Mouse (Mus musculus) lung, postnatal 0 days (tissue): ENCODE measurements around the gene Cacna1s. TPM values are rescaled to one million over a fixed set of nuclear protein-coding genes. Genes with fewer than 3 reads are reported as not detected.
A peak's percentile ranks its signal among the peaks of the same experiment; 100 is the strongest.

Experiments
- ATAC-seq: fragments of 200-750 bp; cut with Nextera tagmentation; 2 replicates; pipeline ENCODE4 v1.8.0; 2017; ENCODE audit warnings: moderate library complexity
- DNase-seq: peaks from one replicate; pipeline ENCODE4 v3.0.0-alpha.2; 2016; ENCODE audit warnings: low spot score
- H3K27ac ChIP-seq: fragments of 300-500 bp; sonication (generic); 2 replicates; pipeline ENCODE4 v1.5.1; 2014; ENCODE audit warnings: antibody characterized with exemption, mild to moderate bottlenecking, low read length, mixed read lengths
- H3K27me3 ChIP-seq: fragments of 300-500 bp; sonication (generic); replicated peaks from 2 replicates; pipeline ENCODE4 v1.6.1; 2014; ENCODE audit warnings: low read length, mixed read lengths; ENCODE audit not compliant: insufficient read depth
- H3K36me3 ChIP-seq: fragments of 300-500 bp; sonication (generic); 2 replicates; pipeline ENCODE4 v1.6.1; 2014; ENCODE audit warnings: low read length, mixed read lengths; ENCODE audit not compliant: insufficient read depth
- H3K4me1 ChIP-seq: fragments of 300-500 bp; sonication (generic); 2 replicates; pipeline ENCODE4 v1.6.1; 2014; ENCODE audit warnings: antibody characterized with exemption, low read depth, low read length, mixed read lengths; ENCODE audit not compliant: insufficient read depth
- H3K4me2 ChIP-seq: fragments of 300-500 bp; sonication (generic); replicated peaks from 2 replicates; pipeline ENCODE4 v1.6.1; 2014; ENCODE audit warnings: low read depth, mild to moderate bottlenecking, low read length, moderate library complexity, mixed read lengths
- H3K4me3 ChIP-seq: fragments of 300-500 bp; sonication (generic); 2 replicates; pipeline ENCODE4 v1.5.1; 2014; ENCODE audit warnings: low read depth, low read length
- H3K9ac ChIP-seq: fragments of 300-500 bp; sonication (generic); replicated peaks from 2 replicates; pipeline ENCODE4 v1.6.1; 2014; ENCODE audit warnings: low read depth, mild to moderate bottlenecking
- H3K9me3 ChIP-seq: fragments of 300-500 bp; sonication (generic); 2 replicates; pipeline ENCODE4 v1.6.1; 2016; ENCODE audit warnings: low read length, mixed read lengths
- CTCF ChIP-seq: IDR thresholded peaks from 2 replicates; pipeline ENCODE4 v1.5.1; 2016; ENCODE audit warnings: antibody characterized with exemption, mild to moderate bottlenecking
- EP300 ChIP-seq: IDR thresholded peaks from 2 replicates; pipeline ENCODE4 v1.6.1; 2016; ENCODE audit warnings: antibody characterized with exemption, mild to moderate bottlenecking, control low read depth
- WGBS: fragments of 180-500 bp; shearing (Covaris S2); extraction: QIAGEN DNeasy Blood & Tissue Kit; methylation state at CpG from one replicate; pipeline ENCODE4 v1.1.7; 2014; 5-methylcytosine and 5-hydroxymethylcytosine counted together
- polyA plus RNA-seq: library from polyadenylated mRNA; unstranded; fragments of >200 nt; fragmentation: Nextera tagmentation; extraction: Ambion mirVana; gene quantifications from 2 replicates; pipeline ENCODE4 v1.2.1, GENCODE M21; 2015

The Cacna1s gene
- polyA plus RNA-seq, 1 experiment from 2014 or later, result 1.6 TPM

DNA sequence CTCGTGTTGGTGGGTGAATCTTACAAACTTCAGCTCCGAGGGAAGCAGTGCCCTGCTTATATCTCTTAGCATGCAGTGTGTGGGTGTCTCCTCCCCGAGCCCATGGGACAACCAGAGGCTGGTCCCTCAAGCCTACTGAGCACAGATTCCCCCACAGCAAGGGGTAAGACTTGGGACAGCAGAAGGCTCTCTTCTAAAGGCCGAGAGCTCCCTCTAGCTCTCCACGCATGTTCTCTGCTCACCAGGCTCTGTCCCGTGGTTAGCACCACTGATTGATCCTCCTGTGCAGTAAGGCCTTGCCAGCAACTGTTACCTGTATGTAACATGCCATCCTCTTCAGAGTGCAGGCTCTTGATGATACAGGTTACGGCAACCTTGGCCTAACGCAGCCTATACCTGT is 115.1 kb downstream of the Cacna1s start:
- DNase-seq (peak; percentile 56), ATAC-seq (no peak)
- H3K4me1 ChIP-seq, result no peaks in the 10 kb centered on the region
- WGBS, result 67% methylated on average over 8 of the region's 8 CpGs
- H3K9me3 ChIP-seq, result no peaks in the 10 kb centered on the region
- TF ChIP-seq CTCF (peak; percentile 70), EP300 (no peak)
- no peak overlapping the region for H3K4me2 ChIP-seq
- no peak overlapping the region for H3K4me3 ChIP-seq
- no peaks in the 10 kb centered on the region for H3K27me3 ChIP-seq
- H3K9ac ChIP-seq, result no peak overlapping the region
- H3K36me3 ChIP-seq, result no peaks in the 10 kb centered on the region
- H3K27ac ChIP-seq, result no peak overlapping the region

Other genes with a start within 250 kb of the Cacna1s start
- 4.4 and 6.0 TPM in 2 replicates for gene Lad1, start 234.2 kb upstream of the Cacna1s start, polyA plus RNA-seq
- gene Tnnt2, start 216.4 kb upstream of the Cacna1s start, polyA plus RNA-seq, result 84.6 and 115 TPM in 2 replicates
- 0.02 TPM in 2 replicates for gene Pkp1, start 133.5 kb upstream of the Cacna1s start, polyA plus RNA-seq
- not detected in 2 replicates for gene Igfn1, start 46.4 kb upstream of the Cacna1s start, polyA plus RNA-seq
- gene Tmem9, start 44.6 kb upstream of the Cacna1s start, polyA plus RNA-seq, result 99.1 and 106 TPM in 2 replicates
- not detected in 2 replicates for gene Ascl5, start 1.9 kb upstream of the Cacna1s start, polyA plus RNA-seq
- gene Kif21b, start 78.6 kb downstream of the Cacna1s start, polyA plus RNA-seq, result 0.85 and 0.87 TPM in 2 replicates
- gene Mroh3, start 160.1 kb downstream of the Cacna1s start, polyA plus RNA-seq, result 0.18 TPM in 1 of 2 replicates, not detected in the other
- 8.6 and 10.6 TPM in 2 replicates for gene Inava, start 181.5 kb downstream of the Cacna1s start, polyA plus RNA-seq
- gene Gpr25, start 208.1 kb downstream of the Cacna1s start, polyA plus RNA-seq, result not detected in 2 replicates